Mouse (Mus musculus) layer of hippocampus, postnatal 14 days (tissue): ENCODE measurements at regions not wholly inside any gene's neighbourhood (a gene's known extent, or its start where the extent isn't known, plus 50 kb on each side); places are given as distances from the start of the nearest gene placed in this dataset.
"Not testable (repeated sequence)": the region's sequence is repeated elsewhere in the genome, so short reads cannot be mapped to it uniquely, and the experiment has no call there.

Experiments used
- DNase-seq, 2 experiments: peaks; one replicate each; pipeline ENCODE4 v3.0.0; 2021 to 2022; ENCODE audit warnings: low spot score in 2 of 2, mixed read lengths in 1 of 2

- DNase-seq = peak; percentile 67 to 81
Measured at GRCm38 (mm10) chr3:80079801-80080418, 195.6 kb downstream of the Fam198b start.

- DNase-seq = no peak
Measured at GRCm38 (mm10) chr3:80081210-80081609, 196.9 kb downstream of the Fam198b start.

GRCm38 (mm10) chr3:80082780-80083519 is 198.6 kb downstream of the Fam198b start:
- no peak for DNase-seq

- peak in 1 of 2 experiments; percentile 31 for DNase-seq
Measured at GRCm38 (mm10) chr3:80084168-80084567, 199.8 kb downstream of the Fam198b start.

GRCm38 (mm10) chr3:80099625-80100024 is 215.3 kb downstream of the Fam198b start:
- no peak for DNase-seq

- DNase-seq = no peak
Measured at GRCm38 (mm10) chr3:80120177-80120736, 235.9 kb downstream of the Fam198b start.

- DNase-seq = no peak
Measured at GRCm38 (mm10) chr3:80123666-80124065, 239.3 kb downstream of the Fam198b start.

GRCm38 (mm10) chr3:80124621-80125020 is 240.3 kb downstream of the Fam198b start:
- DNase-seq = no peak

- no peak for DNase-seq
Measured at GRCm38 (mm10) chr3:80141697-80142096, 257.4 kb downstream of the Fam198b start.

GRCm38 (mm10) chr3:80160473-80160872 is 276.1 kb downstream of the Fam198b start:
- no peak for DNase-seq

- no peak for DNase-seq
Measured at GRCm38 (mm10) chr3:80181749-80182148, 297.4 kb downstream of the Fam198b start.

- DNase-seq = not testable (repeated sequence)
Measured at GRCm38 (mm10) chr3:80182161-80182560, 297.8 kb downstream of the Fam198b start.

- DNase-seq = no peak
Measured at GRCm38 (mm10) chr3:80187406-80187805, 303.1 kb downstream of the Fam198b start.

GRCm38 (mm10) chr3:80200904-80201303 is 316.6 kb downstream of the Fam198b start:
- DNase-seq = peak in 1 of 2 experiments; percentile 8

- peak in 1 of 2 experiments; percentile 6 for DNase-seq
Measured at GRCm38 (mm10) chr3:80204821-80205220, 320.5 kb downstream of the Fam198b start.

- DNase-seq = peak in 1 of 2 experiments; percentile 66
Measured at GRCm38 (mm10) chr3:80205351-80205750, 321.0 kb downstream of the Fam198b start.

GRCm38 (mm10) chr3:80207022-80207421 is 322.7 kb downstream of the Fam198b start:
- peak; percentile 22 to 26 for DNase-seq

- no peak for DNase-seq
Measured at GRCm38 (mm10) chr3:80208028-80208427, 323.7 kb downstream of the Fam198b start.

GRCm38 (mm10) chr3:80209596-80209995 is 325.3 kb downstream of the Fam198b start:
- no peak for DNase-seq

- DNase-seq = peak in 1 of 2 experiments; percentile 62
Measured at GRCm38 (mm10) chr3:80211323-80212109, 327.2 kb downstream of the Fam198b start.

GRCm38 (mm10) chr3:80248611-80249010 is 364.3 kb downstream of the Fam198b start:
- peak; percentile 13 to 53 for DNase-seq
